ENCODE assay signal across 31 mouse cellular contexts in the genomic region with DNA sequence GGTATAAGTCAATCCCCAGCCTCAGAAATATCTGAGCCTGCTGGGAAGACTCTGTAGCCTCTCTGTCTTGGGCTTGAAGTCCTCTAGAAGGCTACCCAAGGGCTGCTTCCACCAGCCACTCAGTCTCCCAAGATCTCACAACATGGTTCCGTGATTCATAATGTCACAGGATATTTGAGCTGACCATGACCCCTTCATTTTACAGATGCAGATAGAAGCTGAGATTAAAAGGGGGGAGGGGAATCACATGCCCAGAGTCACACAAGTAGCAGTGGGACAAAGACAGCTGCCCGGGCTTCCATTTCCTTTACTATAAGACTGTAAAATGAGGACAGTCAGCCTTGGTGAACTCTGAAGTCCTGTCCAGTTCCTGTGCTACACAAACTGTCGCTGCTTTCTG. TPM values are rescaled to one million over a fixed set of nuclear protein-coding genes. Genes with fewer than 3 reads are reported as not detected.
DNase-seq lines count a peak whose midpoint lies in the region; ATAC-seq and TF ChIP-seq lines count a peak whose summit lies in the region.
"Had no signal": no experiment of that assay in that cellular context is flagged by ENCODE, and none has a peak within 500 bp of the region (broad histone marks: within the 10 kb centered on the region; RNA-seq: fewer than 3 reads in every experiment).

No protein-coding gene starts in this region.

- H3K4me2 ChIP-seq in forebrain, embryonic 16.5 days (ENCODE audit: low read length), result no peak overlapping the region
- H3K4me2 ChIP-seq in intestine, embryonic 14.5 days (ENCODE audit: low read length), result no peak overlapping the region
- H3K4me2 ChIP-seq in intestine, postnatal 0 days (replicated peaks; ENCODE audit: low read depth), result no peak overlapping the region
- H3K4me2 ChIP-seq in intestine, embryonic 16.5 days (ENCODE audit: low read depth, low read length), result peak overlapping the region; percentile 65; the same call in 1 of the 2 replicates
- H3K4me2 ChIP-seq: embryonic facial prominence, embryonic 13.5 days; forebrain, embryonic 13.5 days; heart, embryonic 12.5 days; heart, embryonic 15.5 days; hindbrain, embryonic 13.5 days had no signal

- no peak overlapping the region for H3K4me3 ChIP-seq in forebrain, embryonic 10.5 days
- no peak overlapping the region for H3K4me3 ChIP-seq in forebrain, embryonic 16.5 days (replicated peaks; ENCODE audit: low read length)
- no peak overlapping the region for H3K4me3 ChIP-seq in intestine, embryonic 14.5 days (ENCODE audit: low read depth, low read length)
- no peak overlapping the region for H3K4me3 ChIP-seq in intestine, postnatal 0 days (ENCODE audit: low read depth, low read length)
- no peak overlapping the region for H3K4me3 ChIP-seq in intestine, embryonic 16.5 days (ENCODE audit: low read length)
- H3K4me3 ChIP-seq: embryonic facial prominence, embryonic 10.5 days; embryonic facial prominence, embryonic 13.5 days; erythroblast, embryonic 14.5 days; forebrain, embryonic 13.5 days; heart, embryonic 12.5 days; heart, embryonic 15.5 days; hindbrain, embryonic 10.5 days; hindbrain, embryonic 13.5 days had no signal

- H3K4me1 ChIP-seq in forebrain, embryonic 10.5 days, result peaks cover 20% of the 10 kb centered on the region
- peaks cover 13% of the 10 kb centered on the region for H3K4me1 ChIP-seq in forebrain, embryonic 16.5 days (replicated peaks; ENCODE audit: control insufficient read depth, insufficient read depth, low read length)
- peaks cover 9% of the 10 kb centered on the region; the same call in 1 of the 2 replicates for H3K4me1 ChIP-seq in intestine, embryonic 14.5 days (replicated peaks; ENCODE audit: control insufficient read depth, insufficient read depth, low read length)
- 0 out of 2 replicates have a peak, but pooled peaks cover 3% of the 10 kb centered on the region for H3K4me1 ChIP-seq in intestine, postnatal 0 days (replicated peaks; ENCODE audit: control insufficient read depth, insufficient read depth, low read length)
- peaks cover 13% of the 10 kb centered on the region for H3K4me1 ChIP-seq in intestine, embryonic 16.5 days (ENCODE audit: control insufficient read depth, insufficient read depth, low read length)

- H3K9ac ChIP-seq in forebrain, embryonic 16.5 days (replicated peaks; ENCODE audit: low read depth, low read length), result no peak overlapping the region
- H3K9ac ChIP-seq in intestine, embryonic 14.5 days (ENCODE audit: low read length), result no peak overlapping the region
- H3K9ac ChIP-seq in intestine, postnatal 0 days (ENCODE audit: low read depth, low read length), result no peak overlapping the region
- no peak overlapping the region for H3K9ac ChIP-seq in intestine, embryonic 16.5 days (ENCODE audit: low read depth, low read length)
- H3K9ac ChIP-seq: embryonic facial prominence, embryonic 13.5 days; forebrain, embryonic 13.5 days; forebrain, postnatal 0 days; heart, embryonic 12.5 days; heart, embryonic 15.5 days; hindbrain, embryonic 13.5 days had no signal

- H3K9me3 ChIP-seq in forebrain, embryonic 10.5 days, result no peaks in the 10 kb centered on the region
- H3K9me3 ChIP-seq in forebrain, embryonic 16.5 days (ENCODE audit: control insufficient read depth, low read length), result no peaks in the 10 kb centered on the region
- no peaks in the 10 kb centered on the region for H3K9me3 ChIP-seq in intestine, embryonic 14.5 days (ENCODE audit: control insufficient read depth, low read length)
- H3K9me3 ChIP-seq in intestine, postnatal 0 days (ENCODE audit: control insufficient read depth), result no peaks in the 10 kb centered on the region
- no peaks in the 10 kb centered on the region for H3K9me3 ChIP-seq in intestine, embryonic 16.5 days (ENCODE audit: control insufficient read depth, low read length)
- H3K9me3 ChIP-seq: embryonic facial prominence, embryonic 10.5 days; embryonic facial prominence, embryonic 13.5 days; forebrain, embryonic 13.5 days; G1E; heart, embryonic 12.5 days; heart, embryonic 15.5 days; hindbrain, embryonic 10.5 days; hindbrain, embryonic 13.5 days had no signal

- ATAC-seq in forebrain, embryonic 16.5 days, result no peak
- no peak for ATAC-seq in intestine, embryonic 14.5 days (replicated peaks; ENCODE audit: low FRiP score, low TSS enrichment, low read depth)
- no peak for ATAC-seq in intestine, postnatal 0 days
- no peak for ATAC-seq in intestine, embryonic 16.5 days
- ATAC-seq in inflammation-experienced regulatory T-cells, adult 6 months, result no peak
- ATAC-seq: forebrain, embryonic 13.5 days; forebrain, postnatal 0 days; hindbrain, embryonic 16.5 days; Patski had no signal

- 82% methylated on average over 3 of the region's 3 CpGs for WGBS in forebrain, embryonic 10.5 days
- 82% methylated on average over 3 of the region's 3 CpGs for WGBS in forebrain, embryonic 16.5 days
- WGBS in intestine, embryonic 14.5 days, result 78% methylated on average over 3 of the region's 3 CpGs
- WGBS in intestine, postnatal 0 days, result 45% methylated on average over 3 of the region's 3 CpGs
- 71% methylated on average over 3 of the region's 3 CpGs for whole genome bisulfite sequencing in intestine, embryonic 16.5 days

- peaks cover 54% of the 10 kb centered on the region for H3K27me3 ChIP-seq in forebrain, embryonic 10.5 days (ENCODE audit: poor library complexity, severe bottlenecking)
- H3K27me3 ChIP-seq in forebrain, embryonic 16.5 days (replicated peaks; ENCODE audit: control insufficient read depth, insufficient read depth, low read length), result peaks cover 24% of the 10 kb centered on the region
- H3K27me3 ChIP-seq in intestine, embryonic 14.5 days (replicated peaks; ENCODE audit: control insufficient read depth, insufficient read depth, low read length), result peaks cover 24% of the 10 kb centered on the region
- no peaks in the 10 kb centered on the region for H3K27me3 ChIP-seq in intestine, postnatal 0 days (replicated peaks; ENCODE audit: control insufficient read depth, insufficient read depth, low read length)
- H3K27me3 ChIP-seq in intestine, embryonic 16.5 days (replicated peaks; ENCODE audit: control insufficient read depth, insufficient read depth, low read length), result no peaks in the 10 kb centered on the region; the same call in 1 of the 2 replicates

- DNase-seq in forebrain, embryonic 10.5 days (ENCODE audit: extremely low spot score, low spot score), result peak; percentile 5
- peak; percentile 39 for DNase-seq in intestine, embryonic 14.5 days (ENCODE audit: low spot score)
- DNase-seq in 416B (ENCODE audit: low read depth), result peak; percentile 51
- no peak for DNase-seq in cerebellum, adult 9-10 months
- DNase-seq: adrenal gland, postnatal 10 days; adrenal gland, postnatal 36 days; B cell, adult 2 months; cerebellum, adult 11 months; cerebellum, adult 2 months; cerebellum, postnatal 10 days; cerebellum, postnatal 36 days; embryo, embryonic 11 days; forebrain, postnatal 0 days; gastrocnemius, postnatal 25 days; heart, postnatal 10 days; heart, postnatal 36 days had no signal

- H3K27ac ChIP-seq in forebrain, embryonic 10.5 days, result no peak overlapping the region
- H3K27ac ChIP-seq in forebrain, embryonic 16.5 days (ENCODE audit: low read length), result no peak overlapping the region
- no peak overlapping the region for H3K27ac ChIP-seq in intestine, embryonic 14.5 days (ENCODE audit: low read depth)
- H3K27ac ChIP-seq in intestine, postnatal 0 days (ENCODE audit: low read depth, low read length), result no peak overlapping the region
- no peak overlapping the region for H3K27ac ChIP-seq in intestine, embryonic 16.5 days (ENCODE audit: low read length)
- H3K27ac ChIP-seq: embryonic facial prominence, embryonic 10.5 days; embryonic facial prominence, embryonic 13.5 days; forebrain, embryonic 13.5 days; heart, embryonic 15.5 days; hindbrain, embryonic 10.5 days; hindbrain, embryonic 13.5 days had no signal

- TF ChIP-seq CTCF in intestine, postnatal 0 days (IDR thresholded peaks at IDR 0.05; ENCODE audit: low read depth), result no peak

- no peaks in the 10 kb centered on the region for H3K36me3 ChIP-seq in forebrain, embryonic 10.5 days (replicated peaks)
- no peaks in the 10 kb centered on the region for H3K36me3 ChIP-seq in forebrain, embryonic 16.5 days (ENCODE audit: control insufficient read depth, insufficient read depth)
- H3K36me3 ChIP-seq in intestine, embryonic 14.5 days (ENCODE audit: control insufficient read depth, insufficient read depth, low read length), result no peaks in the 10 kb centered on the region
- H3K36me3 ChIP-seq in intestine, postnatal 0 days (ENCODE audit: control insufficient read depth, insufficient read depth), result no peaks in the 10 kb centered on the region
- H3K36me3 ChIP-seq in intestine, embryonic 16.5 days (ENCODE audit: control insufficient read depth, insufficient read depth, low read length), result no peaks in the 10 kb centered on the region
- H3K36me3 ChIP-seq: embryonic facial prominence, embryonic 10.5 days; embryonic facial prominence, embryonic 13.5 days; heart, embryonic 12.5 days; heart, embryonic 15.5 days; hindbrain, embryonic 10.5 days; hindbrain, embryonic 13.5 days had no signal

RNA-seq across cellular contexts. Expression of gene Kcne3, which starts 5.3 kb away (rescaled TPM):
- polyA plus RNA-seq in forebrain, embryonic 10.5 days (2016; fragmentation: Nextera tagmentation; extraction: Ambion mirVana), result 6.5 and 10.0 TPM in 2 replicates
- 1.1 and 1.3 TPM in 2 replicates for polyA plus RNA-seq in forebrain, embryonic 16.5 days (2015; fragmentation: Nextera tagmentation; extraction: Ambion mirVana)
- 73.1 and 74.5 TPM in 2 replicates for polyA plus RNA-seq in intestine, embryonic 14.5 days (2014; fragmentation: Nextera tagmentation; extraction: Ambion mirVana)
- polyA plus RNA-seq in intestine, postnatal 0 days (2015; fragmentation: Nextera tagmentation; extraction: Ambion mirVana), result 28.9 TPM in 2 replicates
- polyA plus RNA-seq in intestine, embryonic 16.5 days (2015; fragmentation: Nextera tagmentation; extraction: Ambion mirVana), result 57.7 and 66.6 TPM in 2 replicates
- polyA plus RNA-seq in inflammation-experienced regulatory T-cells, adult 6 months (2017; shearing (Covaris generic)), result not detected
- polyA plus RNA-seq: cerebellum, adult 2 months; erythroblast, embryonic 14.5 days; forebrain, postnatal 0 days; Patski had no signal

RNA-seq across cellular contexts. Expression of gene Lipt2, which starts 22.5 kb away (rescaled TPM):
- polyA plus RNA-seq in forebrain, embryonic 10.5 days (2016; fragmentation: Nextera tagmentation; extraction: Ambion mirVana), result 22.7 and 24.7 TPM in 2 replicates
- 17.1 and 17.7 TPM in 2 replicates for polyA plus RNA-seq in forebrain, embryonic 16.5 days (2015; fragmentation: Nextera tagmentation; extraction: Ambion mirVana)
- 29.7 and 35.7 TPM in 2 replicates for polyA plus RNA-seq in intestine, embryonic 14.5 days (2014; fragmentation: Nextera tagmentation; extraction: Ambion mirVana)
- polyA plus RNA-seq in intestine, postnatal 0 days (2015; fragmentation: Nextera tagmentation; extraction: Ambion mirVana), result 8.8 and 9.1 TPM in 2 replicates
- 15.6 and 16.4 TPM in 2 replicates for polyA plus RNA-seq in intestine, embryonic 16.5 days (2015; fragmentation: Nextera tagmentation; extraction: Ambion mirVana)
- under 1 TPM in 2 of 3 experiments, not detected in 1; 0.21 to 0.82 TPM for polyA plus RNA-seq in inflammation-experienced regulatory T-cells, adult 6 months (2017; shearing (Covaris generic))

RNA-seq across cellular contexts. Expression of gene Pgm2l1, which starts 45.6 kb away (rescaled TPM):
- polyA plus RNA-seq in forebrain, embryonic 10.5 days (2016; fragmentation: Nextera tagmentation; extraction: Ambion mirVana), result 3.1 and 3.7 TPM in 2 replicates
- 14.1 and 16.6 TPM in 2 replicates for polyA plus RNA-seq in forebrain, embryonic 16.5 days (2015; fragmentation: Nextera tagmentation; extraction: Ambion mirVana)
- polyA plus RNA-seq in intestine, embryonic 14.5 days (2014; fragmentation: Nextera tagmentation; extraction: Ambion mirVana), result 3.2 and 3.3 TPM in 2 replicates
- 1.0 and 1.3 TPM in 2 replicates for polyA plus RNA-seq in intestine, postnatal 0 days (2015; fragmentation: Nextera tagmentation; extraction: Ambion mirVana)
- polyA plus RNA-seq in intestine, embryonic 16.5 days (2015; fragmentation: Nextera tagmentation; extraction: Ambion mirVana), result 1.7 and 2.0 TPM in 2 replicates
- 1 to 10 TPM; 4.4 to 5.8 (median 4.8) TPM for polyA plus RNA-seq in inflammation-experienced regulatory T-cells, adult 6 months (2017; shearing (Covaris generic))
